Mouse (Mus musculus) myocyte (in vitro differentiated cells): ENCODE data around the gene Fyn. TPM values are rescaled to one million over a fixed set of nuclear protein-coding genes. Genes with fewer than 3 reads are reported as not detected.

Experiments
- H3K27me3 ChIP-seq: one replicate; pipeline ENCODE4 v1.6.1; 2011; ENCODE audit not compliant: control insufficient read depth, insufficient read depth, insufficient read length
- H3K36me3 ChIP-seq: one replicate; pipeline ENCODE4 v1.6.1; 2011; ENCODE audit not compliant: control insufficient read depth, insufficient read depth
- H3K4me2 ChIP-seq: one replicate; pipeline ENCODE4 v1.6.1; 2011; ENCODE audit warnings: low read depth, control low read depth
- H3K4me3 ChIP-seq: one replicate; pipeline ENCODE4 v1.5.1; 2011; ENCODE audit warnings: mild to moderate bottlenecking, control low read depth, moderate library complexity
- H3K79me2 ChIP-seq: one replicate; pipeline ENCODE4 v1.6.1; 2011; ENCODE audit not compliant: control insufficient read depth, insufficient read depth
- H3ac ChIP-seq: one replicate; pipeline ENCODE4 v1.6.1; 2011; ENCODE audit not compliant: control insufficient read depth, insufficient read length
- CEBPB ChIP-seq: IDR thresholded peaks from 2 replicates; pipeline ENCODE4 v1.6.1; 2011; ENCODE audit warnings: mild to moderate bottlenecking, moderate library complexity; ENCODE audit not compliant: poor library complexity, insufficient read depth, severe bottlenecking
- E2F4 ChIP-seq: IDR thresholded peaks from one replicate; pipeline ENCODE4 v1.6.1; 2011; ENCODE audit warnings: mild to moderate bottlenecking, control low read depth, moderate library complexity; ENCODE audit not compliant: insufficient read depth
- MAX ChIP-seq: IDR thresholded peaks from one replicate; pipeline ENCODE4 v1.6.1; 2011; ENCODE audit warnings: low read depth, mild to moderate bottlenecking, control low read depth
- MYOD1 ChIP-seq, 3 experiments: IDR thresholded peaks; one replicate each; pipeline ENCODE4 v1.6.1; 2011; ENCODE audit warnings: control low read depth in 2 of 3, low read depth in 2 of 3, mild to moderate bottlenecking in 2 of 3, moderate library complexity in 1 of 3; ENCODE audit not compliant: insufficient read length in 2 of 3, control insufficient read depth in 1 of 3
- MYOG ChIP-seq, 3 experiments: IDR thresholded peaks; one replicate each; pipeline ENCODE4 v1.6.1; 2011; ENCODE audit warnings: control low read depth in 2 of 3, low read depth in 2 of 3, mild to moderate bottlenecking in 2 of 3; ENCODE audit not compliant: insufficient read length in 2 of 3, control insufficient read depth in 1 of 3, insufficient read depth in 1 of 3
- POLR2A ChIP-seq: IDR thresholded peaks from one replicate; pipeline ENCODE4 v1.6.1; 2011; ENCODE audit warnings: low read depth, mild to moderate bottlenecking, control low read depth, moderate library complexity; ENCODE audit not compliant: insufficient read length
- POLR2AphosphoS2 ChIP-seq: IDR thresholded peaks from one replicate; pipeline ENCODE4 v1.6.1; 2011; ENCODE audit warnings: low read depth, control low read depth; ENCODE audit not compliant: insufficient read length
- REST ChIP-seq: IDR thresholded peaks from one replicate; pipeline ENCODE4 v1.6.1; 2011; ENCODE audit warnings: mild to moderate bottlenecking, control low read depth, moderate library complexity; ENCODE audit not compliant: insufficient read depth, insufficient read length
- SRF ChIP-seq: IDR thresholded peaks from one replicate; pipeline ENCODE4 v1.6.1; 2011; ENCODE audit warnings: low read depth; ENCODE audit not compliant: control insufficient read depth, insufficient read length
- TCF12 ChIP-seq: IDR thresholded peaks from one replicate; pipeline ENCODE4 v1.6.1; 2011; ENCODE audit warnings: mild to moderate bottlenecking, control low read depth; ENCODE audit not compliant: poor library complexity, insufficient read depth, severe bottlenecking
- TCF3 ChIP-seq: IDR thresholded peaks from one replicate; pipeline ENCODE4 v1.6.1; 2011; ENCODE audit warnings: low read depth, control low read depth; ENCODE audit not compliant: insufficient read length
- USF1 ChIP-seq: IDR thresholded peaks from one replicate; pipeline ENCODE4 v1.6.1; 2011; ENCODE audit warnings: low read depth, mild to moderate bottlenecking, control low read depth, moderate library complexity
- polyA plus RNA-seq: library from polyadenylated mRNA; unstranded; fragments of >200 nt; fragmentation: generic; extraction: Trizol; gene quantifications from one replicate; pipeline ENCODE4 v1.2.1, GENCODE M21; 2012; ENCODE audit warnings: missing spikeins

Fyn gene
- polyA plus RNA-seq, 1 experiment, result 148 TPM

GRCm38 (mm10) chr10:39471714-39472531 lies 103.3 kb downstream of the Fyn start:
- Histone ChIP-seq H3K36me3 (no peaks in the 10 kb centered on the region), H3K27me3 (no peaks in the 10 kb centered on the region), H3K4me2 (peak overlapping the region; percentile 40), H3ac (no peak overlapping the region), H3K79me2 (peaks cover 71% of the 10 kb centered on the region), H3K4me3 (no peak overlapping the region)
- TF ChIP-seq SRF (no peak), CEBPB (no peak), E2F4 (no peak), REST (no peak), POLR2A (no peak), USF1 (no peak), TCF3 (no peak), MAX (no peak), MYOD1 (IDR thresholded peaks at IDR 0.05; ENCODE audit: control insufficient read depth in 1 of 3, insufficient read length in 2 of 3, low read depth in 2 of 3) (no peak), POLR2AphosphoS2 (no peak)

- Histone ChIP-seq H3K79me2 (peaks cover 74% of the 10 kb centered on the region), H3ac (no peak overlapping the region), H3K27me3 (no peaks in the 10 kb centered on the region), H3K4me2 (no peak overlapping the region), H3K36me3 (no peaks in the 10 kb centered on the region), H3K4me3 (no peak overlapping the region)
- TF ChIP-seq CEBPB (no peak), E2F4 (no peak), POLR2A (no peak), TCF12 (no peak), MYOD1 (IDR thresholded peaks at IDR 0.05; ENCODE audit: control insufficient read depth in 1 of 3, insufficient read length in 2 of 3, low read depth in 2 of 3) (no peak), MAX (no peak)
Measured at GRCm38 (mm10) chr10:39472923-39473322, 104.3 kb downstream of the Fyn start.

GRCm38 (mm10) chr10:39479361-39479760 lies 110.7 kb downstream of the Fyn start:
- Histone ChIP-seq H3K79me2 (peaks cover 37% of the 10 kb centered on the region), H3ac (no peak overlapping the region), H3K4me3 (no peak overlapping the region)

GRCm38 (mm10) chr10:39484382-39484826 lies 115.7 kb downstream of the Fyn start:
- Histone ChIP-seq H3K27me3 (no peaks in the 10 kb centered on the region), H3ac (no peak overlapping the region), H3K4me3 (no peak overlapping the region), H3K4me2 (no peak overlapping the region), H3K36me3 (peaks cover 11% of the 10 kb centered on the region), H3K79me2 (peaks cover 14% of the 10 kb centered on the region)
- TF ChIP-seq MAX (no peak), CEBPB (no peak), TCF3 (no peak), POLR2AphosphoS2 (no peak), MYOD1 (IDR thresholded peaks at IDR 0.05; ENCODE audit: control insufficient read depth in 1 of 3, insufficient read length in 2 of 3, low read depth in 2 of 3) (no peak), TCF12 (no peak)

More at GRCm38 (mm10) chr10:39479361-39479760, 110.7 kb downstream of the Fyn start:
- Histone ChIP-seq H3K4me2 (no peak overlapping the region), H3K27me3 (no peaks in the 10 kb centered on the region), H3K36me3 (peaks cover 11% of the 10 kb centered on the region)
- TF ChIP-seq CEBPB (no peak), SRF (no peak), TCF3 (no peak), TCF12 (no peak), MYOD1 (IDR thresholded peaks at IDR 0.05; ENCODE audit: control insufficient read depth in 1 of 3, insufficient read length in 2 of 3, low read depth in 2 of 3) (no peak), MYOG (IDR thresholded peaks at IDR 0.05; ENCODE audit: control insufficient read depth in 1 of 3, insufficient read depth in 1 of 3, insufficient read length in 2 of 3, low read depth in 2 of 3) (no peak), E2F4 (no peak), MAX (no peak), USF1 (no peak), REST (no peak), POLR2AphosphoS2 (no peak), POLR2A (no peak)

- H3K4me3 ChIP-seq, result no peak overlapping the region
- H3K36me3 ChIP-seq, result peaks cover 11% of the 10 kb centered on the region
- no peak overlapping the region for H3K4me2 ChIP-seq
- H3ac ChIP-seq, result no peak overlapping the region
- no peaks in the 10 kb centered on the region for H3K27me3 ChIP-seq
- peaks cover 18% of the 10 kb centered on the region for H3K79me2 ChIP-seq
- TF ChIP-seq TCF12, result no peak
- no peak for TF ChIP-seq E2F4
- TF ChIP-seq MYOD1 (IDR thresholded peaks at IDR 0.05; ENCODE audit: control insufficient read depth in 1 of 3, insufficient read length in 2 of 3, low read depth in 2 of 3), result no peak
- no peak for TF ChIP-seq USF1
- TF ChIP-seq MAX, result no peak
- TF ChIP-seq CEBPB, result no peak
- no peak for TF ChIP-seq SRF
- no peak for TF ChIP-seq POLR2AphosphoS2
- TF ChIP-seq POLR2A, result no peak
- TF ChIP-seq MYOG (IDR thresholded peaks at IDR 0.05; ENCODE audit: control insufficient read depth in 1 of 3, insufficient read depth in 1 of 3, insufficient read length in 2 of 3, low read depth in 2 of 3), result no peak
- TF ChIP-seq TCF3, result no peak
- no peak for TF ChIP-seq REST
Measured at GRCm38 (mm10) chr10:39484892-39485291, 116.2 kb downstream of the Fyn start.
